Mouse (Mus musculus): ENCODE data around the gene Rab31.
A peak's percentile ranks its signal among the peaks of the same experiment; 100 is the strongest.

Gene Rab31

DNA sequence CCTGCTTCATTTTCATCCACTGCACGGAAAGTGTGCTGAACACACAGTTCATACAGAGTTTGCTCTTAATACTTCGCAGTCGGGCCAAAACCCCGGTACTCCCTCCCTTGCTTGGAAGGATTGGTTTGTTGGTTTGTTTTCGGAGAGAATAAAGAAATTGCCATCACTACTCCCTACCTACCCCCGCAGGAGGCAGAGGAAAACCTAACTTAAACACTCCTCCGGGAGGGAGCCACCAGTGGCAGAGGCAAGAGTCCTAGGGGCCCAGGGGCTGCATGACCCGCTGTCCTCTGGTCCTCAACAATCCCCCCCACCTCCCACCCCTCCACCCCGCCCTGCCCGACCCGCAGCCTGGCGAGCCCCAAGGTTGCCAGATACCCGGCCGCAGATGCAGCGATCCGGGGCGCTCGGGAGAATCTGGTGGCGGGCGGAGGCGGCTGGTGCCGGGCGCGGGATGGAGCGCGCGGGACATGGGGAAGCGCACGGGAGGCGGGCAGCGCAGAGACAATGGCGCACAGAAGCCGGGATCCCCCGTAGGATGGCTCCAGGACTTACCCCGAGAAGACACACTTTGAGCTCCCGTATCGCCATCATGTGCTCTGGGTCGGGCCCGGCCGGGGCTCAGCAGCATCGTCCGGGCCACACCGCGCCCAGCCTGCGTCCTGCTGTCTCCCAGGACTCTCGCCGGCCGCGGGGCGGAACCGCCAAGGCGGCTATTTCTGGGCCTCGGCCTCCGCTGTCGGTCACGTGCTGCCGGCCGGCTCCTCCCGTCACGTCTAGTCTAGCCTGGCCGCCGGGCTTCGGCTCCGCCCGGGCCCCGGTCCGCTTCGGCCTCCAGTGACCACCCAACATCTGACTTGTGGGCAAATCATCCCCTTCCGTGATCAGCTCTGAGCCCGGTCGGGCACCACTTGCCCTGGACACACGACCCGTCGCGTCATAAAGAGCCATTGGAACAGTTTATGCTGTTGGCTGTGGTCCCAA is at the start of gene Rab31:
Rab31 (minus strand) TSS at position 802 of the 984 bp plus-strand sequence.
- peak; percentile 81 for DNase-seq (ENCODE audit: extremely low spot score)

DNA sequence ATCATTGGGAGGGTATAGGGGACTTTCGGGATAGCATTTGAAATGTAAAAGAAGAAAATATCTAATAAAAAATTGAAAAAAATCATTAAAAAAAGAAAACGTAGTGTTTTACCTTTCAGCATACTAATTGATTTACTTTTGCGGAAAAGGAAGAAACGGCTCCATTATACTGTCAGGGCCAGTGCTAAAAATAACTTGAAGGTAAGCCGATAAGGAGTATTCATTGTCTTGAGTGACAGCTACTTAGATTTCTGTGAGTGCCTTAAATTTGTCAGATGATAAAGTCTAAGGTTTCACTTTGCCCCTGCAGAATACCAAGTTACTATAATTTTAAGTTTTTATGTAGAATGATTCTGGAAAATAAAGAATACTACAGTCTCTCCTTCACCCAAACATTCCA is 47.6 kb upstream of the Rab31 start:
- DNase-seq (ENCODE audit: extremely low spot score) = no peak

DNA sequence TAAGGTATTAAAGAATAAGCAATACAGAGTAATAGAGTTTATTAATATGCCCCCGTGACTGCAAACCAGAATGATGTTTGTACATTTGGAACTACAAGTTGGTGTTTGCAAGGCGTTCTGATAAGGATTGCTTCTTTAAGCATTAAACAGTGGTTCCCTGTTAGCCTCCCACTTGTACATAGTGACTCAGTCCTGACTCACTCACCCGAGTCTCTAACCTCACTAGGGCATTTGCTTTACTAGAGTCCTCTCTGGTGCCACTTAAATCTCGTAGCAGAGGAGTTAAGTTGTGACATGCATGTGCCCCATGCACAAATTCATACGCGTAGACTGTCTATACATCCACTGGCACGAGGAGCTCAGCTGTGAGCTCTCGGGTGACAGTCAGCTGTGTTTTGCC is 41.2 kb upstream of the Rab31 start:
- no peak for DNase-seq (ENCODE audit: extremely low spot score)

DNA sequence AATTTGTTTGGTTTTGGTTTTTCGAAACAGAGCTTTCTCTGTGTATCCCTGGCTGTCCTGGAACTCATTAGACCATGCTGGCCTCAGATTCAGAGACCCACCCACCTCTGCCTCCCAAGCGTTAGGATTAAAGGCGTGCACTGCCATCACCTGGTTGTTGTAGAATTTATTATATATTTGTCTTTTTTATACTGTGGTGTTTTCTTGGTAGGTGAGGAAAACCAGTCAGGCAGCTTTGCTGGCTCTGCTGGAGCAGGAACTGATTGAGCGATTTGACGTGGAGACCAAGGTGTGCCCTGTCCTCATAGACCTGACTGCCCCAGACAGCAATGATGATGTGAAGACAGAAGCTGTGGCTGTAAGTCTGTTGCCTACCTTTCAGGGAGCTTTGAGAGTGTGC is 38.5 kb upstream of the Rab31 start:
- no peak for DNase-seq (ENCODE audit: extremely low spot score)

DNA sequence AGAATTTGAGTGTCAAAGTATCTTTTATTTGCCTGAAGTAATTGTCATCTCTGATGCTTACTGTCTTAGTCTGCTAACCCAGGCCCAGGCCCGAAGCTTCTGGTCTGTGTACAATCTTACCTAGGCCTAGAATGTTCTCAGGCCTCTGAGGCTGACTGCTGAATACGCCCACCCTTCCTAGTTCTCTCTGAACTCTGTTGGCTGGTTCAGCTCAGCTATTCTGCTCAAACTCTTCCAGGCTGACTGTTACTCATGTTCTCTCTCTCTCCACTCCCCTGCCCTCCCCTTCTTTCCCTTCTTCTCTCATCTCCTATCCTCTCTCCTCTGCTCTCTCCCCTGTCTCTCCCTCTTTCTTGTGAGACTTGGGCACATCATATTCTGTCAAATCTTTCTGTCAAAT is 33.9 kb upstream of the Rab31 start:
- no peak for DNase-seq (ENCODE audit: extremely low spot score)

DNA sequence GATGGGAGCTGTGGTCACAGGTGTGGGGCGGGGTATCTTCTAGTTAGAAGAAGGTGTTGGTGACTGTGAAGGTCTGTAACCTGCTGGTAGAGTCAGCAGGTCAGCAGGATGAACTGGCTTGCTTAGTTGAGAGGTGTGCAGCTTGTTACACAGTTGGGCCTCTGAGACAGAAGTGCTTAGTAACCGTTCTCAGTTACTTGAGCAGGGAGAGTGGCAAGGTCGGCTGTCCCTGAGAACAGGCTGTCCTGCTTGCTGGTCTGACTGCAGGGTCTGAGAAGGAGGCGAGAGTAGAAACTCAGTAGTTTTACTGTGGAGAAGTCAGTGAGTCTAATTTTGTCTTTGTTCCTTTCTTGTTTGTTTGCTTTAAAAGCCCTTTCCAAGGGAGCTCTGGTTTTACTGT is 33.4 kb upstream of the Rab31 start:
- no peak for DNase-seq (ENCODE audit: extremely low spot score)

DNA sequence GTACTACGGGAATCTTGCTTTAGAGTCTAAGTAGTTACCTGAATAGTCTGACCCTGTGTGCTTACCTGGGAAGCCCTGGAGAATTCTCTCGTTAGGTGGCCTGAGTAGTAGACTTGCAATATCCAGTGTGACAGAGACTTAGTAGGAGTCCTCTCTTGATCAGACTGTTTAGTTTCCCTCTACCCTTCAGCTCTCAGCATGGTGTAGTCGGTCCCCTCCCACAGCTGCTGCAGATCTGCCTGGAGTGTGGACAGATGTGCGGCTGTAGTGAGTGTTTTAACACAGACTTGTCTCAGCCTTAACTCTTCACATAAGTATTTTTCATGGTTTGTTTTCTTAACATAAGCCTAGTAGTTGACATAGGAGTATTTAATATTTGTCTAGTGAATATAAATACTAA is 29.5 kb upstream of the Rab31 start:
- DNase-seq (ENCODE audit: extremely low spot score) = no peak

DNA sequence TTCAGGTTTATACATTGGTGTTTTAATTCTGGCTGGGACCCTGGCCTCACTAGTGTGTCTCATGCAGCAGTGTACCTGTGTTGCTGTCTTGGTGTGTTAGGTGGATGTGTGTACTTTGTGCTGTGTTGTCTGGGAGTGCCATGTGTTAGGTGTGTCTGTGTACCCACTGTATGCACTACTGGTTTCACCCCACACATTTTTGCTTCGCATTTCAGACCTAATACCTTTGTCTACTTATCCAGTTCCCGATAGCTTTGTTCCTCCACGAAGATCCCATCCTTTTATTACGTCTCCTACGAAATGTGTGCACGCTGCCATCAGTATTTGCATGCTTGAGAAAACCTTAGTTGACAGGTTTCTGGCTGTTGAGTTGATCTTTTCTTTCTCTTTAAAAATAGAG is 27.9 kb upstream of the Rab31 start:
- no peak for DNase-seq (ENCODE audit: extremely low spot score)

DNA sequence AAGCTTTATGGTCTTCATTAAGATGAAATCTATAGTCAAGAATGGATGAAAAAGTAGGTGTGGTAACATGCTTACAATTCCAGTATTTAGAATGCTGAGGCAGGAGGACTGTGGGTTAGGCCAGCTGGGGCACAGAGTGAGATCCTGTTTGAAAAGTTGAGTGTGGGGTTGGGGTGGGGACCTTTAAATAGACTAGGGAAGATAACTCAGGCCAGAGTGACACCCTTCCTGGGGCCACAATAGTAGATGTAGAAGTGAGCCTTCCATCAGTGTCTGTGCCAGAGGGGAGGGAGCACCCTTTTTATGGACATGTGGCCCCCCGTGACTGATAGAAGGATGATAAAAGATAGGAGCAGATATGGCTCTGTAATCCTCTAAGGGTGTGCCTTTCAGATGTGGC is 26.8 kb upstream of the Rab31 start:
- no peak for DNase-seq (ENCODE audit: extremely low spot score)

DNA sequence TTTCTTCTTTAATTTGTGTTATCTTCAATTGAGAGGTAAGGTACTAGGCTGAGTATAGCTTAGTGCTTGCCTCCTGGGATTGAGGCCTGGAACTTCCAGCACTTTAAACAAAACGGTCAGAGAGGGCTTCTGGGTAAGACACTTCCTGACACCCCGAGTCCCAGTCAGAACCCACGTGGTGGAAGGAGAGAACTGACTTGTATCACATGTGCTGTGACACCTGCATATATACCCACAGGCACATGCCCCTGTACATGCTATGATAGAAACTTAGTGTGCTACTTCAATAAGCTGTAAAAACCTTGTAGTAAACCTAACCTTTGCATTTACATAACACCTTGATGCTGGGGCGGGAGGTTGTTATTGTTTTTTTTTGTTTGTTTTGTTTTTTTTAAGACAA is 25.9 kb upstream of the Rab31 start:
- no peak for DNase-seq (ENCODE audit: extremely low spot score)

DNA sequence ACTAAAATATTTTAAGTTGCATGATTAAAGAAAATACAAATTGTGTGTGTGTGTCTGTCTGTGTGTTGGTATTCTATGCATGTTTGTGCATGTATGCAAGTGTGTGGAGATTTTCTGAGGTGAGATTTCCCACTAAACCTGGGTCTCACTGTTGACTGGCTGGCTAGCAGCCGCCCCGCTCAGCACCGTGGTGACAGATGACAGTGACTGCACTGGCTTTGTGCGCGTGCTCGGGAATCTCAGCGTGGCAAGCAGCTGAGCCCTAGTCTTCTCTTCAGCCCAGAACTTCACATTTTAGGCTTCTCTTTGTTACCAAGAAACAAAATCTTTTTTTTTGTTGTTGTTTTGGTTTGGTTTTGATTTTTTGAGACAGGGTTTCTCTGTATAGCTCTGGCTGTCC is 23.5 kb upstream of the Rab31 start:
- no peak for DNase-seq (ENCODE audit: extremely low spot score)

DNA sequence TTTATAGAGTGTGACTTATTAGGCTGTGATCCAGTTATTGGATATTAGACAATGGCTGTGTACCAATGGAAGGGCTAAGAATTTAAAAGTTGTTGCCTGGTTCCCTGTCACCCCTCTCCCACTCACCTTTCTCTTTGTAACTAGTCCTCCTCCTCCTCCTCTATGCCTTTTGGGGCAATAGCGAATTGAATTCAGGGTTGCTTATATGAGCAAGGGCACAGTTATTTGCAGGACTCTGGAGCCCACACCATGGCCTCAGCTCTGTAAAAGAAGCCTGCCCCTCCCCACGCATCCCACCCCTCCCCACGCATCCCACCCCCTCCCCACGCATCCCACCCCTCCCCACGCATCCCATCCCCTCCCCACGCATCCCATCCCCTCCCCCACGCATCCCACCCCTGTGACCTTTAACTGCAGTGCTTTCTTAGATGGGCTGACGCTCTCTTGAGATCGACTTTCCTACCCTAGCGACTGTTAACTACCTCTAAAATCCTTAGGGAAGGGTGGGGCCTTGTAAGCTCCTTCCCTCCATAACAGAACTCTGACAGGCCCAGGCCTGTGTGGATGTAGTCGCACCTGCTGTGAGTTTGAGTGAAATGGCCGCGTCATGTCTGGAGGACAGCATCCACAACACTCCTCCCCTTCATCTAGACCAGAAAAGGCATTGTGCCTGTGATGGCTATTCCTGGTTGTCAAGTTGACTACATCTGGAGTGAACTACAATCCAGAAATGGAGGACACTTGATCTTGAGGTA is 21.7 kb upstream of the Rab31 start:
- DNase-seq (ENCODE audit: extremely low spot score) = no peak

DNA sequence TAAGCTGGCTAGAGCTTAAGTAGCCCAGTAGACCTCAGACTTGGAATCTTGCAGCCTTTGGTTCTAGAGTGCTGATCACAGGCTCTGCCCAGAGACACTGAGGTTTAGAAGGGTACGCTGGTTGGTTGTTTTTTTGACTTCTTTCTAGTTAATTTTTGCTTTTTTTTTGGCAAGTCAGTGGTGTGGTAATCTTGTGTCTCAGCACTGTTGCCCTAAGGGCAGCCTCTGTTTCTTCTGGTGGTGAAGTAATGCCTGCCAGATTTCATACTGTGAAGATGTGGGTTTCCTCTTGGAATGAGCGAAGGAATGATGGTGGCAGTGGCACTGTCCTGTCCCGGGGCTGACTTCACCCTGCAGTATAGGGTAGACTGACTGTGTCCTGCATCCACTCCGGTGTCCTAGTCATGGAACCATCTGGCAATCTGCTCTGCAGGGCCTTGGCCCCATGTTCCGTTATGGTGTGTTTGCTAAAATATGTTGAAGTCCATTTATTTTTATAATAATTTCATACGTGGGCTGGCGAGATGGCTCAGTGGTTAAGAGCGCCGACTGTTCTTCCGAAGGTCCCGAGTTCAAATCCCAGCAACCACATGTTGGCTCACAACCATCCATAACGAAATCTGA is 20.9 kb upstream of the Rab31 start:
- no peak for DNase-seq (ENCODE audit: extremely low spot score)

DNA sequence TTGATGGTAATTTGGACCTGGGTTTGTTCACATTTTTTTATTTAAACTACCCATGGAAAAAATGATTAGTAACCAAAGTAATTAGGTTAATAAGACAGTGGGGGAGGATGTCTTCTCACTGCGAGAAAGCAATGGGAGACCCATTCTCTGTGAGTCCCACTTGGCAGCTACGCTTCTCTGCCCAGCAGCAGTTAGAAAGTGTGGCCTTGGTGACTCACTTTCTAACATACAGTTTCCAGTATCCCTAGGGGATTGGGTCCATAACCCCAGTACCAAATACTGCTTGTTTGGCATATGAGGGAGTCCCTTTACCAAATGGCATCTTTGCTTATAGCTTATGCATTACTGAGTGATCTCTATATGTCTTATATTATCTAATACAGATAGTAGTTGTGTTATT is 18.6 kb upstream of the Rab31 start:
- DNase-seq (ENCODE audit: extremely low spot score) = no peak

DNA sequence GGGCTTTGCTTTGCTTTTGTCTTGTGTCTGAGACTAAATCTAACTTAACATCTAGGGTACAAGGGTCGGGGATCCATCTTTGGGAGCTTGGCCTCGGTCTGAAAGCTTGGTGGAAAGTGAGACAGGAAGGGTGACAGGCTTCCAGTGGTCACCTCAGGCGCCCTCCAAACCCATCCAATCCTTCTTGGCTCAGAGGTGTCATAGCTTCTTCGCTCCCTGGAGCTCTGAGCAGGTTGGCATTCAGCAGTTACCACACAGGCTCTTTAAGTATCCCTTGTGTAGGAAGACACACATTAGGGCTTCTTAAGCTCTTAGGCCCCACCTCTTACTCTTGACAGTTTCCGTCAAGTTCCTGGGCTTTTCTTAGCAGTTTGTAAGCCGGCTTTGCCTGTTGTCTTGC is 17.0 kb upstream of the Rab31 start:
- no peak for DNase-seq (ENCODE audit: extremely low spot score)

DNA sequence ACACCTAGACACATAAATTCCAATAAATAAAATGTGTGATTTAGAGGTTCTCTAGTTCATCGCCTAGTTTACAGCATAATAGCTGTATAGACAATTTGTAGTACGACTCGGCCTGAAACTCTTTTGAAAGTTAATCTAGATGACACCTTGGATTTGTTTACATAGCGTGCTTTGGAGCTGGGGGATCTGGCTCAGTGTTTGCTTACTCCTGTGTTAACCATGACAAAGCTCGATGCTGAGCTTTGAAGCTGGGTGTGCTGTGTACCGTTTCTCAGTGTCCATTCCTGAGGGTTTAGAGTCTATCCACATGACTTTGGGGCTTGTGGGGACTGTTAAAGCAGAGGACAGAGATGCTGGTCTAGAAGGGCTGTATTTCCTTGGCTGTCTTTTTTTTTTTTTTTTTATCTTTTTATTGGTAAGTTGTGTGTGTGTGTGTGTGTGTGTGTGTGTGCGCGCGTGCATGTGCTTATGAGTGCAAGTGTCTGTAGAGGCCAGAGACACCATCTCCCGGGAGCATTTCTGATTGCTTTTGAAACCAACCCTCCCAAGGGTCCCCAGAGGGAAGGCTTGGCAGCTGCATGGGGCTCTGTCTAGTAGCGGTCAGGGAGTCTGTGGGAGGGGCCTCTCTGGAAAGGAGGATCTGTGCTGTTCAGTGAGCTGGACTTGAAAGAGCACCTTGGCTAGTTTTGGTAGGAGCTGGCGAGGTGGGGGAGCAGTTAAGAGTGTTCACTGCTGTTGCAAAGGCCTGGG is 16.2 kb upstream of the Rab31 start:
- no peak for DNase-seq (ENCODE audit: extremely low spot score)

DNA sequence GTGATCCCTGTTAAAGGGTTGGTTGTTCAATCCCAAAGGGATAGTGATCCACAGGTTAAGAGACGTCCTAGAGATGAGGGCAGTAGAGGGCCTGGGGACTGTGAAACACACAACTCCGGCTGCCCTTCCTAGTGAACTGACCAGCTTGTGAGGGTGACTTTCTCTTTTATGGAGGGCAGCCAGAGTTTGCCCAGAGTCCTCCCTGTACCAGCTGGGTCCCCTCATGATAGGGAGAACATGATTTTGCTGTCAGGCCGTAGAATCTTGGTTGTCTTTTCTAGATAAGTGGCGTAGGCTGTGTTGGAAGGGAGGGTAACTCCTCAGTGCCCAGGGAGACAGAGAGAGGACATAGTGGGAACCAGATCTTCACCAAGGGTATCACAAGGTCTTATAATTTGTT is 14.7 kb upstream of the Rab31 start:
- DNase-seq (ENCODE audit: extremely low spot score) = no peak

DNA sequence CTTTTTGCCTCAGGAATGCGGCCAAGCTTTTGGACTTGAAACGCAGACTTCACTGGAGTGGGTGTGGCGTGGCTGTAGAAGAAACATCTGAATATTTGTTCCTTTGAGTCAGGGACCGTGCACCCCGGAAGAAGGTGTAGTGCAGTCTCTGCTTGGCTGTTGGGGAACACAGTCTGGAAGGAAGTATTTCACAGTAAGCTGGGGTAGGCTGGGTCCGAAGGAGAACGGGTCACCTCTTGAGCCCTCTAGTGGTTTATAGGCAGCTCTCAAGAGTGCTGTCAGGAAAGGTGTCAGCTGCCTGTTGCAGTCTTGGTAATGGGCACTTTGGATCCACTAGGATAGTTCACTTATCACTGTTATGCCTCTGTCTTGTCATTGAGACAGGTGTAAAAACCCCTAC is 13.7 kb upstream of the Rab31 start:
- no peak for DNase-seq (ENCODE audit: extremely low spot score)

DNA sequence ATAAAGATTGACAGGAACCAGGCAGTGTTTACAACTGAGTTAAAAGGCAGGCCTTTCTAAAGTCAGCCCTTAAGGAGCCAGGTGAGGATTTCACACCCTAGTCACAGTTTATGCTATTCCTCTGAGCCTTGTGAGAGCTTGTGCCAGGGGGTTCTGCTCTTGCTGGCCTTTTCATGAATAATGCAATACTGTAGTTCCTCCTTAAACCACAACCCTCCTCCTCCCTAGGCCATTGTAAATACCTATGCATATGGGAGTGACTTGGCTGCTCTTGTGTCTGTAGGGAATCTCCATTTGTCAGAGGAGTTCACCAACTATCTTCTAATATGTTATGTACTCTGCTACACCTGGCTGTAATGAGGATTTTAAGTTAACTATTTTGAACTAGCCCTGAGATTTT is 13.2 kb upstream of the Rab31 start:
- DNase-seq (ENCODE audit: extremely low spot score) = no peak

DNA sequence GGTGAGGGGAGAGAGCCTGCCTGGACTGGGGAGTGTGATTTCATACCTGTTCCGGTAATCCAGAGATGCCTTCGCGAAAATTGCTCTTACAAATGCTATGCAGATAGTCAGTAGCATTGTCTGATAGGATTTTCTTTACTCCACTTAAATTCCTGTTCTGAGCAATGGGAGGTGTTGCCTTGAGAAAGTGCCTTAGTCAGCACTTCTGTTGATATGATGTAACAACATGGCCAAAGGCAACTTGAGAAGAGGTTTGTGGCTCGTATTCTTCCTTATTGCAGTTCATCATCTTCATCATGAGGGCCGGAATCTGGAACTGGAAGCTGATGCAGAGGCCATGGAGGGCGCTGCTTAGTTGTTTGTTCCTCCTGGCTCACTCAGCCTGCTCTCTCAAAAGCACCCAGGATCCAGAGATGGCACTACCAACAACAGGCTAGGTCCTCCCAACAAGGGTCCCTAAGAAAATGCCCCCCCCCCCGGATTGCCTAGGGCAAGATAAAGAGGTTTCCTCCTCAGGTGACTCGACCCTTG is 12.1 kb upstream of the Rab31 start:
- DNase-seq (ENCODE audit: extremely low spot score) = no peak
